Mouse (Mus musculus) heart, embryonic 11.5 days (tissue): ENCODE results near the gene Npm3. TPM values are rescaled to one million over a fixed set of nuclear protein-coding genes. Genes with fewer than 3 reads are reported as not detected.

ENCODE experiments used
- ATAC-seq: fragments of 200-750 bp; cut with Nextera tagmentation; replicated peaks from 2 replicates; pipeline ENCODE4 v1.8.0; 2017; ENCODE audit warnings: moderate library complexity; ENCODE audit not compliant: insufficient number of reproducible peaks, low FRiP score, low TSS enrichment
- H3K27ac ChIP-seq: fragments of 300-500 bp; sonication (generic); 2 replicates; pipeline ENCODE4 v1.5.1; 2014; ENCODE audit warnings: mild to moderate bottlenecking, low read depth, low read length
- H3K27me3 ChIP-seq: fragments of 300-500 bp; sonication (generic); 2 replicates; pipeline ENCODE4 v1.6.1; 2014; ENCODE audit warnings: mild to moderate bottlenecking, low read length, mixed read lengths; ENCODE audit not compliant: control insufficient read depth, insufficient read depth
- H3K36me3 ChIP-seq: fragments of 300-500 bp; sonication (generic); 2 replicates; pipeline ENCODE4 v1.6.1; 2014; ENCODE audit warnings: mild to moderate bottlenecking, low read length, moderate library complexity, mixed read lengths; ENCODE audit not compliant: control insufficient read depth, insufficient read depth
- H3K4me1 ChIP-seq: fragments of 300-500 bp; sonication (generic); 2 replicates; pipeline ENCODE4 v1.6.1; 2014; ENCODE audit warnings: low read length; ENCODE audit not compliant: control insufficient read depth, insufficient read depth
- H3K4me2 ChIP-seq: fragments of 300-500 bp; sonication (generic); 2 replicates; pipeline ENCODE4 v1.6.1; 2014; ENCODE audit warnings: mild to moderate bottlenecking, moderate library complexity
- H3K4me3 ChIP-seq: fragments of 300-500 bp; sonication (generic); 2 replicates; pipeline ENCODE4 v1.5.1; 2014; ENCODE audit warnings: low read depth, low read length
- H3K9ac ChIP-seq: fragments of 300-500 bp; sonication (generic); 2 replicates; pipeline ENCODE4 v1.6.1; 2014; ENCODE audit warnings: mild to moderate bottlenecking, low read depth, low read length, moderate library complexity
- H3K9me3 ChIP-seq: fragments of 300-500 bp; sonication (generic); replicated peaks from 2 replicates; pipeline ENCODE4 v1.6.1; 2016; ENCODE audit warnings: low read length; ENCODE audit not compliant: control insufficient read depth
- WGBS: fragments of 180-500 bp; shearing (Covaris S2); extraction: QIAGEN DNeasy Blood & Tissue Kit; methylation state at CpG from one replicate; pipeline ENCODE4 v1.1.7; 2014; ENCODE audit not compliant: insufficient replicate concordance; 5-methylcytosine and 5-hydroxymethylcytosine counted together
- polyA plus RNA-seq: library from polyadenylated mRNA; unstranded; fragments of >200 nt; fragmentation: Nextera tagmentation; extraction: Ambion mirVana; gene quantifications from 2 replicates; pipeline ENCODE4 v1.2.1, GENCODE M21; 2014

The Npm3 gene
- polyA plus RNA-seq, 1 experiment from 2014 or later = 11.4 TPM

- Histone ChIP-seq H3K9me3 (no peaks in the 10 kb centered on the region), H3K4me3 (no peak overlapping the region), H3K9ac (no peak overlapping the region), H3K27ac (no peak overlapping the region), H3K4me2 (no peak overlapping the region), H3K27me3 (peaks cover 95% of the 10 kb centered on the region), H3K36me3 (no peaks in the 10 kb centered on the region), H3K4me1 (peaks cover 24% of the 10 kb centered on the region)
- WGBS = 12% methylated on average over 7 of the region's 7 CpGs
- no peak for ATAC-seq
Measured at GRCm38 (mm10) chr19:45740817-45741216, 8.6 kb downstream of the Npm3 start.

GRCm38 (mm10) chr19:45740233-45740632 lies 9.2 kb downstream of the Npm3 start:
- ATAC-seq = no peak
- Histone ChIP-seq H3K36me3 (no peaks in the 10 kb centered on the region), H3K4me1 (peaks cover 18% of the 10 kb centered on the region), H3K27ac (no peak overlapping the region), H3K4me3 (no peak overlapping the region), H3K9ac (no peak overlapping the region), H3K27me3 (peaks cover 95% of the 10 kb centered on the region), H3K4me2 (no peak overlapping the region), H3K9me3 (no peaks in the 10 kb centered on the region)
- 17% methylated on average over 13 of the region's 13 CpGs for WGBS

- 62% methylated on average over 5 of the region's 5 CpGs for WGBS
- peaks cover 16% of the 10 kb centered on the region for H3K4me1 ChIP-seq
- H3K27me3 ChIP-seq = peaks cover 94% of the 10 kb centered on the region
- no peak overlapping the region for H3K4me3 ChIP-seq
- H3K9ac ChIP-seq = no peak overlapping the region
- no peaks in the 10 kb centered on the region for H3K9me3 ChIP-seq
- ATAC-seq = no peak
- H3K4me2 ChIP-seq = no peak overlapping the region
- H3K36me3 ChIP-seq = no peaks in the 10 kb centered on the region
- no peak overlapping the region for H3K27ac ChIP-seq
Measured at GRCm38 (mm10) chr19:45738521-45738920, 10.9 kb downstream of the Npm3 start.

GRCm38 (mm10) chr19:45737846-45738484 lies 11.4 kb downstream of the Npm3 start:
- Histone ChIP-seq H3K36me3 (no peaks in the 10 kb centered on the region), H3K4me1 (peaks cover 16% of the 10 kb centered on the region), H3K9ac (no peak overlapping the region), H3K27ac (no peak overlapping the region), H3K4me2 (no peak overlapping the region), H3K9me3 (no peaks in the 10 kb centered on the region), H3K27me3 (peaks cover 92% of the 10 kb centered on the region), H3K4me3 (no peak overlapping the region)
- 66% methylated on average over 10 of the region's 10 CpGs for WGBS
- ATAC-seq = no peak

- 23% methylated on average over 23 of the region's 23 CpGs for WGBS
- Histone ChIP-seq H3K9ac (no peak overlapping the region), H3K4me1 (peaks cover 16% of the 10 kb centered on the region), H3K27me3 (peaks cover 89% of the 10 kb centered on the region), H3K4me3 (peak overlapping the region; percentile 28), H3K4me2 (peak overlapping the region; percentile 58), H3K9me3 (no peaks in the 10 kb centered on the region), H3K27ac (no peak overlapping the region), H3K36me3 (no peaks in the 10 kb centered on the region)
- peak; percentile 31; the same call in 1 of the 2 replicates for ATAC-seq
Measured at GRCm38 (mm10) chr19:45737208-45737845, 12.1 kb downstream of the Npm3 start.

GRCm38 (mm10) chr19:45736855-45737207 lies 12.6 kb downstream of the Npm3 start:
- H3K27me3 ChIP-seq = peaks cover 88% of the 10 kb centered on the region
- no peaks in the 10 kb centered on the region for H3K36me3 ChIP-seq
- no peak overlapping the region for H3K9ac ChIP-seq
- 3% methylated on average over 28 of the region's 28 CpGs for WGBS
- no peaks in the 10 kb centered on the region for H3K9me3 ChIP-seq
- peak overlapping the region; percentile 58 for H3K4me2 ChIP-seq
- peaks cover 13% of the 10 kb centered on the region for H3K4me1 ChIP-seq
- ATAC-seq = no peak
- peak overlapping the region; percentile 28 for H3K4me3 ChIP-seq
- no peak overlapping the region for H3K27ac ChIP-seq

- Histone ChIP-seq H3K4me2 (no peak overlapping the region), H3K27ac (no peak overlapping the region), H3K27me3 (peaks cover 85% of the 10 kb centered on the region), H3K4me1 (peaks cover 9% of the 10 kb centered on the region), H3K9ac (no peak overlapping the region), H3K36me3 (no peaks in the 10 kb centered on the region), H3K9me3 (no peaks in the 10 kb centered on the region), H3K4me3 (no peak overlapping the region)
- 33% methylated on average over 1 of the region's 1 CpGs for WGBS
- no peak for ATAC-seq
Measured at GRCm38 (mm10) chr19:45736241-45736640, 13.2 kb downstream of the Npm3 start.

- Histone ChIP-seq H3K9ac (no peak overlapping the region), H3K4me2 (no peak overlapping the region), H3K27me3 (peaks cover 76% of the 10 kb centered on the region), H3K27ac (no peak overlapping the region), H3K4me3 (no peak overlapping the region), H3K9me3 (no peaks in the 10 kb centered on the region), H3K4me1 (peaks cover 9% of the 10 kb centered on the region), H3K36me3 (no peaks in the 10 kb centered on the region)
- WGBS = 40% methylated on average over 7 of the region's 7 CpGs
- no peak for ATAC-seq
Measured at GRCm38 (mm10) chr19:45734762-45735161, 14.6 kb downstream of the Npm3 start.

- Histone ChIP-seq H3K4me1 (peaks cover 9% of the 10 kb centered on the region), H3K9me3 (no peaks in the 10 kb centered on the region), H3K27me3 (peaks cover 70% of the 10 kb centered on the region), H3K9ac (no peak overlapping the region), H3K4me3 (no peak overlapping the region), H3K36me3 (no peaks in the 10 kb centered on the region), H3K4me2 (no peak overlapping the region), H3K27ac (no peak overlapping the region)
- WGBS = 55% methylated on average over 5 of the region's 5 CpGs
- ATAC-seq = no peak
Measured at GRCm38 (mm10) chr19:45734191-45734590, 15.2 kb downstream of the Npm3 start.
